8 mouse cellular contexts compared by ENCODE assay signal in genomic region chr7:80092351-80093046, GRCm38 (mm10). TPM values are rescaled to one million over a fixed set of nuclear protein-coding genes. Genes with fewer than 3 reads are reported as not detected.
DNase-seq lines count a peak whose midpoint lies in the region; ATAC-seq and TF ChIP-seq lines count a peak whose summit lies in the region.

No protein-coding gene starts in this region.

- TF ChIP-seq EP300 in lung, postnatal 0 days (IDR thresholded peaks at IDR 0.05) = peak; percentile 81

- peaks cover 7% of the 10 kb centered on the region for H3K4me1 ChIP-seq in forebrain, embryonic 16.5 days (replicated peaks; ENCODE audit: control insufficient read depth, insufficient read depth, low read length)
- H3K4me1 ChIP-seq in intestine, embryonic 16.5 days (ENCODE audit: control insufficient read depth, insufficient read depth, low read length) = peaks cover 20% of the 10 kb centered on the region; the same call in 1 of the 2 replicates
- peaks cover 15% of the 10 kb centered on the region; the same call in 1 of the 2 replicates for H3K4me1 ChIP-seq in lung, postnatal 0 days (ENCODE audit: insufficient read depth, low read depth, low read length)

- H3K9ac ChIP-seq in forebrain, embryonic 16.5 days (replicated peaks; ENCODE audit: low read depth, low read length) = no peak overlapping the region
- no peak overlapping the region for H3K9ac ChIP-seq in intestine, embryonic 16.5 days (ENCODE audit: low read depth, low read length)
- no peak overlapping the region for H3K9ac ChIP-seq in lung, postnatal 0 days (replicated peaks; ENCODE audit: low read depth)

- H3K36me3 ChIP-seq in forebrain, embryonic 16.5 days (ENCODE audit: control insufficient read depth, insufficient read depth) = peaks cover 36% of the 10 kb centered on the region
- peaks cover 25% of the 10 kb centered on the region for H3K36me3 ChIP-seq in intestine, embryonic 16.5 days (ENCODE audit: control insufficient read depth, insufficient read depth, low read length)
- H3K36me3 ChIP-seq in lung, postnatal 0 days (ENCODE audit: insufficient read depth, low read length) = peaks cover 47% of the 10 kb centered on the region

- ATAC-seq in forebrain, embryonic 16.5 days = peak; percentile 57
- ATAC-seq in intestine, embryonic 16.5 days = peak; percentile 41
- ATAC-seq in lung, postnatal 0 days = peak; percentile 89

- H3K4me2 ChIP-seq in forebrain, embryonic 16.5 days (ENCODE audit: low read length) = no peak overlapping the region
- no peak overlapping the region for H3K4me2 ChIP-seq in intestine, embryonic 16.5 days (ENCODE audit: low read depth, low read length)
- H3K4me2 ChIP-seq in lung, postnatal 0 days (replicated peaks; ENCODE audit: low read depth, low read length) = no peak overlapping the region

- H3K9me3 ChIP-seq in forebrain, embryonic 16.5 days (ENCODE audit: control insufficient read depth, low read length) = no peaks in the 10 kb centered on the region
- H3K9me3 ChIP-seq in intestine, embryonic 16.5 days (ENCODE audit: control insufficient read depth, low read length) = no peaks in the 10 kb centered on the region
- H3K9me3 ChIP-seq in lung, postnatal 0 days (ENCODE audit: low read length) = no peaks in the 10 kb centered on the region

- no peak overlapping the region for H3K4me3 ChIP-seq in forebrain, embryonic 16.5 days (replicated peaks; ENCODE audit: low read length)
- H3K4me3 ChIP-seq in intestine, embryonic 16.5 days (ENCODE audit: low read length) = no peak overlapping the region
- H3K4me3 ChIP-seq in lung, postnatal 0 days (ENCODE audit: low read depth, low read length) = no peak overlapping the region

- peak; percentile 84 for DNase-seq in kidney, postnatal 10 days
- no peak for DNase-seq in kidney, adult 9 months
- peak; percentile 25 for DNase-seq in adipocyte (ENCODE audit: low spot score)
- peak; percentile 91 for DNase-seq in lung, postnatal 0 days (ENCODE audit: low spot score)
- peak; percentile 61 to 62 for DNase-seq in urinary bladder, postnatal 36 days (ENCODE audit: low spot score in 2 of 2)
- no peak for DNase-seq in embryo, embryonic 10.5 days (ENCODE audit: low spot score)

- H3K27me3 ChIP-seq in forebrain, embryonic 16.5 days (replicated peaks; ENCODE audit: control insufficient read depth, insufficient read depth, low read length) = no peaks in the 10 kb centered on the region
- H3K27me3 ChIP-seq in intestine, embryonic 16.5 days (replicated peaks; ENCODE audit: control insufficient read depth, insufficient read depth, low read length) = no peaks in the 10 kb centered on the region
- H3K27me3 ChIP-seq in lung, postnatal 0 days (replicated peaks; ENCODE audit: insufficient read depth, low read length) = no peaks in the 10 kb centered on the region

- TF ChIP-seq CTCF in lung, postnatal 0 days (IDR thresholded peaks at IDR 0.05) = no peak

- 35% methylated on average over 9 of the region's 9 CpGs for WGBS in forebrain, embryonic 16.5 days
- WGBS in intestine, embryonic 16.5 days = 58% methylated on average over 9 of the region's 9 CpGs
- 26% methylated on average over 9 of the region's 9 CpGs for WGBS in lung, postnatal 0 days

- H3K27ac ChIP-seq in forebrain, embryonic 16.5 days (ENCODE audit: low read length) = no peak overlapping the region
- H3K27ac ChIP-seq in intestine, embryonic 16.5 days (ENCODE audit: low read length) = 0 out of 2 replicates have a peak overlapping the region, but pooled peaks have one; percentile 4
- peak overlapping the region; percentile 54 for H3K27ac ChIP-seq in lung, postnatal 0 days (ENCODE audit: low read length)

RNA-seq across cellular contexts. Expression of gene Idh2, which starts 22.7 kb away (rescaled TPM):
- polyA plus RNA-seq in forebrain, embryonic 16.5 days (2015; fragmentation: Nextera tagmentation; extraction: Ambion mirVana) = 286 and 298 TPM in 2 replicates
- polyA plus RNA-seq in intestine, embryonic 16.5 days (2015; fragmentation: Nextera tagmentation; extraction: Ambion mirVana) = 540 and 585 TPM in 2 replicates
- polyA plus RNA-seq in lung, postnatal 0 days (2015; fragmentation: Nextera tagmentation; extraction: Ambion mirVana) = 296 and 298 TPM in 2 replicates

Comparison
In these comparisons a context has a peak if more than half of its experiments do, and no peak if none do; other contexts are left out.
1. DNase-seq: peak in kidney, postnatal 10 days (single experiment), adipocyte (single experiment), lung, postnatal 0 days (single experiment) and urinary bladder, postnatal 36 days (2 of 2); none in kidney, adult 9 months (single experiment) and embryo, embryonic 10.5 days (single experiment).
2. Peak in every context shown above with its lines, with median percentiles within 50 percentile points of each other: ATAC-seq.